Mouse (Mus musculus) neutrophil, adult 65 days (primary cell): ENCODE data around the gene Fam243. TPM values are rescaled to one million over a fixed set of nuclear protein-coding genes. Genes with fewer than 3 reads are reported as not detected.

Experiments used
- total RNA-seq: library from RNA; stranded (reverse); gene quantifications from 2 replicates; pipeline ENCODE4 v1.2.4, GENCODE M21; 2023

The Fam243 gene
- not detected in 2 replicates for total RNA-seq

GRCm38 (mm10) chr16:92321341-92321740, at the start of gene Fam243:
Gene Fam243, minus strand, starts transcription at chr16:92321441.

GRCm38 (mm10) chr16:92359229-92359628, 38.0 kb upstream of the Fam243 start, which contains the start of gene Kcne1:
Gene Kcne1, minus strand, starts transcription at chr16:92359468.

GRCm38 (mm10) chr16:92300649-92301411, 20.4 kb downstream of the Fam243 start, which contains the start of gene Smim11:
Gene Smim11, plus strand, starts transcription at chr16:92301286.

GRCm38 (mm10) chr16:92292101-92292500, 29.1 kb downstream of the Fam243 start, which contains the start of gene Kcne2:
Gene Kcne2, plus strand, starts transcription at chr16:92292389.

Other genes starting within 250 kb of the Fam243 start
- gene Kcne2, start 29.1 kb downstream of the Fam243 start, total RNA-seq = not detected in 2 replicates
- 14.2 and 14.6 TPM in 2 replicates for gene Smim11, start 20.2 kb downstream of the Fam243 start, total RNA-seq
- gene Kcne1, start 38.0 kb upstream of the Fam243 start, total RNA-seq = not detected in 2 replicates
- 6.0 and 6.2 TPM in 2 replicates for gene Rcan1, start 149.4 kb upstream of the Fam243 start, total RNA-seq
- not detected in 2 replicates for gene Clic6, start 164.3 kb upstream of the Fam243 start, total RNA-seq